Mouse (Mus musculus) liver, embryonic 15.5 days (tissue): Measurements from ENCODE around the gene Psmd1. TPM values are rescaled to one million over a fixed set of nuclear protein-coding genes. Genes with fewer than 3 reads are reported as not detected.
A peak's percentile ranks its signal among the peaks of the same experiment; 100 is the strongest.

Experiments
- ATAC-seq: fragments of 200-750 bp; cut with Nextera tagmentation; 2 replicates; pipeline ENCODE4 v1.8.0; 2017; ENCODE audit warnings: moderate number of reproducible peaks, mild to moderate bottlenecking, moderate library complexity; ENCODE audit not compliant: insufficient read depth
- H3K27ac ChIP-seq: fragments of 300-500 bp; sonication (generic); replicated peaks from 2 replicates; pipeline ENCODE4 v1.5.1; 2015; ENCODE audit warnings: mild to moderate bottlenecking, inconsistent platforms
- H3K27me3 ChIP-seq: fragments of 300-500 bp; sonication (generic); 2 replicates; pipeline ENCODE4 v1.6.1; 2015; ENCODE audit warnings: mild to moderate bottlenecking, inconsistent platforms
- H3K36me3 ChIP-seq: fragments of 300-500 bp; sonication (generic); replicated peaks from 2 replicates; pipeline ENCODE4 v1.6.1; 2015; ENCODE audit warnings: moderate library complexity, mild to moderate bottlenecking, inconsistent platforms
- H3K4me1 ChIP-seq: fragments of 300-500 bp; sonication (generic); replicated peaks from 2 replicates; pipeline ENCODE4 v1.6.1; 2015; ENCODE audit warnings: inconsistent platforms
- H3K4me2 ChIP-seq: fragments of 300-500 bp; sonication (generic); 2 replicates; pipeline ENCODE4 v1.6.1; 2015; ENCODE audit warnings: moderate library complexity, mild to moderate bottlenecking, inconsistent platforms
- H3K4me3 ChIP-seq: fragments of 300-500 bp; sonication (generic); replicated peaks from 2 replicates; pipeline ENCODE4 v1.5.1; 2015; ENCODE audit warnings: mild to moderate bottlenecking, inconsistent platforms
- H3K9ac ChIP-seq: fragments of 300-500 bp; sonication (generic); 2 replicates; pipeline ENCODE4 v1.6.1; 2015; ENCODE audit warnings: moderate library complexity, mild to moderate bottlenecking, inconsistent platforms
- H3K9me3 ChIP-seq: fragments of 300-500 bp; sonication (generic); replicated peaks from 2 replicates; pipeline ENCODE4 v1.6.1; 2016; ENCODE audit warnings: inconsistent platforms
- WGBS: fragments of 180-500 bp; shearing (Covaris S2); methylation state at CpG from one replicate; pipeline ENCODE4 v1.1.7; 2015; ENCODE audit warnings: mixed read lengths; ENCODE audit not compliant: insufficient replicate concordance; 5-methylcytosine and 5-hydroxymethylcytosine counted together
- polyA plus RNA-seq: library from polyadenylated mRNA; unstranded; fragments of >200 nt; fragmentation: Nextera tagmentation; extraction: Ambion mirVana; gene quantifications from 2 replicates; pipeline ENCODE4 v1.2.1, GENCODE M21; 2015

The Psmd1 gene
- polyA plus RNA-seq, 1 experiment from 2014 or later = 90.5 TPM

GRCm38 (mm10) chr1:86045848-86046805 is 18.1 kb upstream of the Psmd1 start, which contains the start of gene 2810459M11Rik:
TSS of gene 2810459M11Rik (plus strand) at chr1:86045863.
- H3K9me3 ChIP-seq = no peaks in the 10 kb centered on the region
- ATAC-seq = peak; percentile 61
- peaks cover 64% of the 10 kb centered on the region for H3K27me3 ChIP-seq
- no peaks in the 10 kb centered on the region for H3K4me1 ChIP-seq
- peak within 1 kb of the TSS; percentile 45; the same call in 1 of the 2 replicates for H3K9ac ChIP-seq
- under 1% methylated on average over 110 of the region's 110 CpGs for WGBS
- H3K4me2 ChIP-seq = peak within 1 kb of the TSS; percentile 63
- H3K4me3 ChIP-seq = peak within 1 kb of the TSS; percentile 55
- H3K27ac ChIP-seq = peak within 1 kb of the TSS; percentile 78
- no peaks in the 10 kb centered on the region for H3K36me3 ChIP-seq

- no peaks in the 10 kb centered on the region for H3K4me1 ChIP-seq
- H3K27ac ChIP-seq = peak overlapping the region; percentile 78
- H3K4me3 ChIP-seq = peak overlapping the region; percentile 55
- H3K4me2 ChIP-seq = peak overlapping the region; percentile 63
- no peak overlapping the region for H3K9ac ChIP-seq
- H3K36me3 ChIP-seq = no peaks in the 10 kb centered on the region
- ATAC-seq = no peak
- 8% methylated on average over 24 of the region's 24 CpGs for WGBS
- H3K27me3 ChIP-seq = peaks cover 64% of the 10 kb centered on the region
- H3K9me3 ChIP-seq = no peaks in the 10 kb centered on the region
Measured at GRCm38 (mm10) chr1:86046833-86047563, 17.2 kb upstream of the Psmd1 start.

GRCm38 (mm10) chr1:86048231-86048630 is 16.0 kb upstream of the Psmd1 start:
- no peaks in the 10 kb centered on the region for H3K4me1 ChIP-seq
- H3K36me3 ChIP-seq = no peaks in the 10 kb centered on the region
- H3K27ac ChIP-seq = no peak overlapping the region
- ATAC-seq = no peak
- peaks cover 61% of the 10 kb centered on the region for H3K27me3 ChIP-seq
- H3K9ac ChIP-seq = no peak overlapping the region
- H3K9me3 ChIP-seq = no peaks in the 10 kb centered on the region
- H3K4me3 ChIP-seq = no peak overlapping the region
- peak overlapping the region; percentile 45; the same call in 1 of the 2 replicates for H3K4me2 ChIP-seq
- 45% methylated on average over 4 of the region's 4 CpGs for WGBS

- Histone ChIP-seq H3K4me3 (no peak overlapping the region), H3K4me2 (no peak overlapping the region), H3K9ac (no peak overlapping the region), H3K36me3 (no peaks in the 10 kb centered on the region), H3K4me1 (no peaks in the 10 kb centered on the region), H3K27me3 (peaks cover 56% of the 10 kb centered on the region), H3K27ac (no peak overlapping the region), H3K9me3 (no peaks in the 10 kb centered on the region)
- no peak for ATAC-seq
- WGBS = 58% methylated on average over 3 of the region's 3 CpGs
Measured at GRCm38 (mm10) chr1:86048744-86049143, 15.4 kb upstream of the Psmd1 start.

- H3K9me3 ChIP-seq = no peaks in the 10 kb centered on the region
- 68% methylated on average over 12 of the region's 12 CpGs for WGBS
- H3K36me3 ChIP-seq = no peaks in the 10 kb centered on the region
- no peak overlapping the region for H3K4me3 ChIP-seq
- 0 out of 2 replicates have a peak, but pooled peaks cover 8% of the 10 kb centered on the region for H3K4me1 ChIP-seq
- peaks cover 10% of the 10 kb centered on the region for H3K27me3 ChIP-seq
- 0 out of 2 replicates have a peak overlapping the region, but pooled peaks have one; percentile 29 for H3K27ac ChIP-seq
- H3K4me2 ChIP-seq = no peak overlapping the region
- no peak overlapping the region for H3K9ac ChIP-seq
- no peak for ATAC-seq
Measured at GRCm38 (mm10) chr1:86053198-86053921, 10.8 kb upstream of the Psmd1 start.

- Histone ChIP-seq H3K27me3 (no peaks in the 10 kb centered on the region), H3K27ac (peak overlapping the region; percentile 68), H3K9ac (no peak overlapping the region), H3K36me3 (no peaks in the 10 kb centered on the region), H3K4me1 (peaks cover 20% of the 10 kb centered on the region), H3K9me3 (no peaks in the 10 kb centered on the region), H3K4me3 (no peak overlapping the region), H3K4me2 (no peak overlapping the region)
- WGBS = 36% methylated on average over 3 of the region's 3 CpGs
- no peak for ATAC-seq
Measured at GRCm38 (mm10) chr1:86054943-86055342, 9.2 kb upstream of the Psmd1 start.

- H3K27ac ChIP-seq = peak overlapping the region; percentile 82
- peaks cover 24% of the 10 kb centered on the region for H3K4me1 ChIP-seq
- H3K4me2 ChIP-seq = no peak overlapping the region; the same call in 1 of the 2 replicates
- 67% methylated on average over 4 of the region's 4 CpGs for WGBS
- ATAC-seq = peak; percentile 81
- no peaks in the 10 kb centered on the region for H3K9me3 ChIP-seq
- no peaks in the 10 kb centered on the region for H3K27me3 ChIP-seq
- H3K9ac ChIP-seq = no peak overlapping the region
- H3K4me3 ChIP-seq = no peak overlapping the region
- no peaks in the 10 kb centered on the region for H3K36me3 ChIP-seq
Measured at GRCm38 (mm10) chr1:86056284-86056683, 7.9 kb upstream of the Psmd1 start.

GRCm38 (mm10) chr1:86058856-86059769 is 5.1 kb upstream of the Psmd1 start:
- no peaks in the 10 kb centered on the region for H3K9me3 ChIP-seq
- peak overlapping the region; percentile 54; the same call in 1 of the 2 replicates for H3K27ac ChIP-seq
- peak overlapping the region; percentile 71 for H3K4me2 ChIP-seq
- peak overlapping the region; percentile 43 for H3K4me3 ChIP-seq
- ATAC-seq = peak; percentile 46
- peaks cover 33% of the 10 kb centered on the region for H3K4me1 ChIP-seq
- 9% methylated on average over 21 of the region's 21 CpGs for WGBS
- peak overlapping the region; percentile 40; the same call in 1 of the 2 replicates for H3K9ac ChIP-seq
- H3K27me3 ChIP-seq = no peaks in the 10 kb centered on the region
- H3K36me3 ChIP-seq = no peaks in the 10 kb centered on the region; the same call in 1 of the 2 replicates

GRCm38 (mm10) chr1:86062523-86062922 is 1.7 kb upstream of the Psmd1 start:
- no peaks in the 10 kb centered on the region for H3K27me3 ChIP-seq
- H3K9ac ChIP-seq = no peak overlapping the region
- H3K9me3 ChIP-seq = no peaks in the 10 kb centered on the region
- H3K4me1 ChIP-seq = peaks cover 44% of the 10 kb centered on the region
- no peak overlapping the region for H3K4me3 ChIP-seq
- ATAC-seq = no peak
- no peak overlapping the region for H3K27ac ChIP-seq
- WGBS = 76% methylated on average over 6 of the region's 6 CpGs
- H3K4me2 ChIP-seq = no peak overlapping the region
- H3K36me3 ChIP-seq = peaks cover 5% of the 10 kb centered on the region

GRCm38 (mm10) chr1:86076565-86076964 is 12.4 kb downstream of the Psmd1 start:
- peaks cover 84% of the 10 kb centered on the region for H3K36me3 ChIP-seq

More at GRCm38 (mm10) chr1:86076565-86076964, 12.4 kb downstream of the Psmd1 start:
- Histone ChIP-seq H3K4me1 (no peaks in the 10 kb centered on the region), H3K27ac (no peak overlapping the region), H3K4me3 (no peak overlapping the region), H3K27me3 (no peaks in the 10 kb centered on the region), H3K4me2 (no peak overlapping the region), H3K9me3 (no peaks in the 10 kb centered on the region), H3K9ac (no peak overlapping the region)
- ATAC-seq = no peak
- WGBS = 93% methylated on average over 2 of the region's 2 CpGs
